Mouse (Mus musculus) liver, adult 2 months (tissue): ENCODE results near the gene Npw. TPM values are rescaled to one million over a fixed set of nuclear protein-coding genes. Genes with fewer than 3 reads are reported as not detected.

Source experiments
- DNase-seq: peaks from one replicate; pipeline ENCODE4 v3.0.0-alpha.2; 2011; ENCODE audit warnings: low read depth, low spot score; ENCODE audit errors: extremely low read depth
- H3K27ac ChIP-seq: fragments of 200-500 bp; replicated peaks from 2 replicates; pipeline ENCODE4 v1.5.1; 2012; ENCODE audit warnings: low read depth, mild to moderate bottlenecking, control low read depth, inconsistent platforms, low read length; ENCODE audit not compliant: insufficient read depth
- H3K27me3 ChIP-seq: fragments of 200-500 bp; 2 replicates; pipeline ENCODE4 v1.6.1; 2012; ENCODE audit warnings: mild to moderate bottlenecking, moderate library complexity, low read length, inconsistent platforms; ENCODE audit not compliant: control insufficient read depth, insufficient read depth
- H3K36me3 ChIP-seq: fragments of 200-500 bp; 2 replicates; pipeline ENCODE4 v1.6.1; 2012; ENCODE audit warnings: low read length, inconsistent platforms; ENCODE audit not compliant: control insufficient read depth, insufficient read depth
- H3K4me1 ChIP-seq: fragments of 200-500 bp; 2 replicates; pipeline ENCODE4 v1.6.1; 2011; ENCODE audit warnings: low read length; ENCODE audit not compliant: control insufficient read depth, insufficient read depth
- H3K4me3 ChIP-seq: fragments of 200-500 bp; 2 replicates; pipeline ENCODE4 v1.5.1; 2011; ENCODE audit warnings: low read depth, mild to moderate bottlenecking, control low read depth, low read length, moderate library complexity; ENCODE audit not compliant: insufficient read depth
- H3K79me2 ChIP-seq: fragments of 200-500 bp; 2 replicates; pipeline ENCODE4 v1.6.1; 2012; ENCODE audit warnings: inconsistent platforms, mild to moderate bottlenecking, low read length, moderate library complexity; ENCODE audit not compliant: control insufficient read depth, insufficient read depth
- H3K9ac ChIP-seq: fragments of 200-500 bp; 2 replicates; pipeline ENCODE4 v1.6.1; 2012; ENCODE audit warnings: low read depth, mild to moderate bottlenecking, control low read depth, inconsistent platforms, low read length
- CTCF ChIP-seq: fragments of 200-500 bp; IDR thresholded peaks from 2 replicates; pipeline ENCODE4 v1.5.1; 2011; ENCODE audit warnings: low read depth, low read length, control low read depth
- POLR2A ChIP-seq: fragments of 200-500 bp; IDR thresholded peaks from 2 replicates; pipeline ENCODE4 v1.6.1; 2011; ENCODE audit warnings: low read length, control low read depth; ENCODE audit not compliant: insufficient read depth; ENCODE audit errors: extremely low read depth
- WGBS: fragments of 180-500 bp; shearing (Covaris S2); methylation state at CpG from one replicate; pipeline ENCODE4 v1.1.7; 2018; 5-methylcytosine and 5-hydroxymethylcytosine counted together
- polyA plus RNA-seq: library from polyadenylated mRNA; depleted of rRNA; stranded (reverse); fragments of >200 nt; gene quantifications from 2 replicates; pipeline ENCODE4 v1.2.3, GENCODE M21; 2012
- total RNA-seq: library from RNA; depleted of rRNA; stranded (reverse); fragments of >200 nt; gene quantifications from 2 replicates; pipeline ENCODE4 v1.2.3, GENCODE M21; 2014

Npw gene
- total and polyA plus RNA-seq, 2 experiments: not detected

DNA sequence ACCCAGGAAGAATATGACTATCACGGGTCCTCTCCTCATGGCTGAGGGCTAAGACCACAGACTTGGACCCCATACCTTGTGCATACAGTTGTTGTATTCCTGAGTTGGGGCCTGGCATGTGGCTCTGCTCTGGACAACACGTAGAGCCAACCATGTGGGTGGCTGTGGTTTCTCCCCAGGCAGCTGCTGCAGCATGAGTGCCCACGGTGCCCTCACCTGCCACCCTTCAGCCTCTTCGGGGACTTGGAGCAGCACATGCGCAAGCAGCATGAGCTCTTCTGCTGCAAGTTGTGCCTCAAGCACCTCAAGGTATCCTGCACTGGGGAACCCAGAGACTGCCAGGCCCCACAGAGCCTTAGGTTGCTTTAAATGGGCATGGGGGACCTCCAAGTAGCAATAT, 18.6 kb upstream of the Npw start:
- H3K9ac ChIP-seq: no peak overlapping the region
- H3K27me3 ChIP-seq: no peaks in the 10 kb centered on the region
- H3K79me2 ChIP-seq: peaks cover 24% of the 10 kb centered on the region; the same call in 1 of the 2 replicates
- no peak overlapping the region for H3K4me3 ChIP-seq
- whole genome bisulfite sequencing: 95% methylated on average over 5 of the region's 5 CpGs
- H3K36me3 ChIP-seq: peaks cover 27% of the 10 kb centered on the region; the same call in 1 of the 2 replicates
- H3K4me1 ChIP-seq: peaks cover 3% of the 10 kb centered on the region
- DNase-seq: no peak
- TF ChIP-seq POLR2A (no peak), CTCF (no peak)
- no peak overlapping the region for H3K27ac ChIP-seq

DNA sequence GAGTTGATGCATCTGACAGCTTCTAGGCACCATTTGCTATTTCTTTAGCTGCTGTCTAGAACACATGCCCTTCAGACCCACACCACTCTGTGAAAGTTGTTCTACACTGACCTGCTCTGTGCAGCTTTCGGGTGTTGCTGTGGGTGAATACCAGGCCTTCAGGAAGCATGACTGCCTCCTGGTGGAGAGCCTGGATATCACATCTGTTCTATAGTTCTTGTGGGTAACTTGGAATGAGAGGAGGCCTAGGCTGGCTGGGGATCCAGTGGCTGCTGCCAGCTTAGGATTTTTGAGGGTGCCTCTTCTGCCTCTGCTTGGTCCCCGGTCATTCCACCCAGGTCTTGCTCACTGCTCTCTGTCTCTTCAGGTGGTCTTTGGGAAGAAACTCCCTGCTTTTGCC, 17.9 kb upstream of the Npw start:
- Histone ChIP-seq H3K79me2 (peaks cover 29% of the 10 kb centered on the region; the same call in 1 of the 2 replicates), H3K27ac (no peak overlapping the region), H3K4me1 (peaks cover 9% of the 10 kb centered on the region), H3K27me3 (no peaks in the 10 kb centered on the region), H3K36me3 (peaks cover 23% of the 10 kb centered on the region; the same call in 1 of the 2 replicates), H3K4me3 (no peak overlapping the region), H3K9ac (no peak overlapping the region)
- DNase-seq: peak; percentile 26
- TF ChIP-seq POLR2A (no peak), CTCF (peak; percentile 63)
- WGBS: 69% methylated on average over 2 of the region's 2 CpGs

DNA sequence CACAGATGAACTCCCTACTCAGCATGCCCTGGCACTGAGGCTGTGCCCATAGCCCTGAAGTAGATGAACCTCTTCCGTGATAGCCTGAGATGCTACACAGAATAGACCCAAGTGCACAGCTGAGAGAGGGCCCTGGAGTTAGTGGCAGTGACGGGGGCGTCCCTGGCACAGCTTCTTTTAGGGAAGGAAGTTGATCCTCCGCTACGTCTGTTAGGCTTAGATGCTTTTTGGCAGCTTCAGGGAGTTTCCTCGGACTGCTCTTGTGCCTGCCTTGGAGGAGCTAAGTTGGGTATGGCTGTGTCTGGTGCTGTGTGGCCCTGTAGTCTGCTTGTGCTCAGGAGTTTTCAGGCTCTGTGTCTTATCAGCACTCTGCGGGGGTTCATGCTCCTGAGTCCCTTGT, 16.0 kb upstream of the Npw start:
- no peak overlapping the region for H3K27ac ChIP-seq

DNA sequence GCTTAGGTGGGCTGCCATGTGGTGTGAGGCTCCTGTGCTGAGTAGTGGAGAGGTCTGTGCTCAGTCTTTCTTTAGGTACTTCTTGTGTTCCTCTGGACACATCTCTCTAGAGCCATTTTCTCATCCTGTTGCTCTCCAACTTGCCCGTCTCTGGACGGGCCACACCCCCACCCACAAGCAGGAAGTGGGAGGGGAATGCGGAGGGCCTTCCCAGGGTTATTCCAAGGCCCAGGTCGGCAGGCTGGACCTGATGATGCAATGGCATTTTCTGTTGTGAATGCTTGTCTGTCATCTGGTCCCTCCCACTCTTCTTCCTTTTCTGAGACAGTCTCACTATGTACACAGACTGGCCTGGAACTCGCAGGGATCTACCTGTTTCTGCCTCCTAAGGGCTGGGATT, 13.9 kb upstream of the Npw start:
- H3K4me1 ChIP-seq: peaks cover 17% of the 10 kb centered on the region
- peak; percentile 96 for DNase-seq
- H3K27me3 ChIP-seq: no peaks in the 10 kb centered on the region
- H3K27ac ChIP-seq: peak overlapping the region; percentile 27; the same call in 1 of the 2 replicates
- TF ChIP-seq CTCF (no peak), POLR2A (no peak)
- peaks cover 40% of the 10 kb centered on the region; the same call in 1 of the 2 replicates for H3K79me2 ChIP-seq
- H3K36me3 ChIP-seq: peaks cover 6% of the 10 kb centered on the region; the same call in 1 of the 2 replicates
- 0% methylated on average over 5 of the region's 5 CpGs for WGBS
- H3K9ac ChIP-seq: peak overlapping the region; percentile 15; the same call in 1 of the 2 replicates
- H3K4me3 ChIP-seq: no peak overlapping the region

More for the DNA sequence above, 16.0 kb upstream of the Npw start:
- peaks cover 14% of the 10 kb centered on the region for H3K4me1 ChIP-seq
- H3K36me3 ChIP-seq: peaks cover 21% of the 10 kb centered on the region; the same call in 1 of the 2 replicates
- H3K4me3 ChIP-seq: no peak overlapping the region
- no peaks in the 10 kb centered on the region for H3K27me3 ChIP-seq
- peaks cover 40% of the 10 kb centered on the region; the same call in 1 of the 2 replicates for H3K79me2 ChIP-seq
- TF ChIP-seq POLR2A: no peak
- TF ChIP-seq CTCF: no peak
- peak overlapping the region; percentile 10; the same call in 1 of the 2 replicates for H3K9ac ChIP-seq
- DNase-seq: no peak
- 59% methylated on average over 7 of the region's 7 CpGs for WGBS

DNA sequence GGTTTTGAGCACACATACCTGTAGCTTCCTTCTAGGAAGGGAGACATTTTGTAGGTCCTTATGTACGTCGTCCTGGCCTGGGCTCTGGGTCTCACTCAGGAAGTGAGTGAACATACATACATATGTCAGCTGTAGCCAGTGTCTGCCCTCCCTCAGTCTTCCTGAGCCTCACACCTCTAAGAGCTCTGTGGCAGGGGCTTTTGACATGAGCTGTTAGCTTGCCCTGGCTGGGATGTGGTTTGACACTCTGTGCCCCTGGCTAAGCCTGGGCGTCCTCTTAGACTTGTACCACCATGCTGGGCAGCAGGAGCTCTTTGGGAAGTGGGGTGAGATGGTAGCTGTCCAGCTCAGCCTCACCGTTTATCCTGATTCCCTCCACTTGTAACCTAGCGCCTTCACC, 13.1 kb upstream of the Npw start:
- TF ChIP-seq CTCF: no peak
- no peak for TF ChIP-seq POLR2A
- H3K27ac ChIP-seq: peak overlapping the region; percentile 55; the same call in 1 of the 2 replicates
- peaks cover under 1% of the 10 kb centered on the region; the same call in 1 of the 2 replicates for H3K36me3 ChIP-seq
- 0 out of 2 replicates have a peak overlapping the region, but pooled peaks have one; percentile 8 for H3K9ac ChIP-seq
- DNase-seq: no peak
- H3K4me1 ChIP-seq: peaks cover 17% of the 10 kb centered on the region
- H3K4me3 ChIP-seq: no peak overlapping the region
- H3K27me3 ChIP-seq: no peaks in the 10 kb centered on the region
- WGBS: 51% methylated on average over 5 of the region's 5 CpGs
- peaks cover 40% of the 10 kb centered on the region; the same call in 1 of the 2 replicates for H3K79me2 ChIP-seq

DNA sequence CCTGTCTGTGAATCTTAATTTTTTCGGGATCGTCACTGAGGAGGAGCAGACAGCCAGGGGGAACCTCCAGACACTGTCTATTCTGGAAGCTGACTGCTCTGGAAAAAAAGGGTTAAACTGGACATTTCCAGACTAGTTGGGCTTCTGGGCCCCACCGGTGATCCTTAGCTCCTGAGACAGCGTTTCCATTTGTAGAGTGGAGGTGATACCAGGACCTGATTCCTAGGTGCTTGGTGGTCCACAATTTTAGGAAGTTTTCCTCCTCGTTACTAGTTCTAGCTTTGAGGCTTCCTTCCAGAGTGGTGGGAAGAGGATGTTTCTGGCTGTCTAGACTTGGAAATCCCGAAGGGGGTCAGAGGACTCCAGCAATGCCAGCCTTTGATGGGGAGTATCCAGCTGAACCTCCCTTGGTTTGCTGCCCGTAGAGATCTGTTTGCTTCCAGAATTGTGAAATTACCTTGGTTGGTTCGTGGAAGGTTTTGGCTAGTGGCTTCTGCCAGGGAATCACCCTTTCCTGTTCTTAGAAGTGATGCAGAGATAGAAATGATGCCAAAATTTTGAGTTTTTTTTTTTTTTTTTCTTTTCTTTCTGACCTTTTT, 12.1 kb upstream of the Npw start:
- peaks cover 17% of the 10 kb centered on the region for H3K4me1 ChIP-seq
- H3K4me3 ChIP-seq: peak overlapping the region; percentile 94
- DNase-seq: peak; percentile 88
- no peaks in the 10 kb centered on the region for H3K36me3 ChIP-seq
- H3K27ac ChIP-seq: peak overlapping the region; percentile 94
- TF ChIP-seq CTCF (no peak), POLR2A (no peak)
- peaks cover 32% of the 10 kb centered on the region; the same call in 1 of the 2 replicates for H3K79me2 ChIP-seq
- H3K9ac ChIP-seq: peak overlapping the region; percentile 98
- no peaks in the 10 kb centered on the region for H3K27me3 ChIP-seq
- WGBS: under 1% methylated on average over 8 of the region's 8 CpGs
